Mouse (Mus musculus): ENCODE data around the gene Olfr605. TPM values are rescaled to one million over a fixed set of nuclear protein-coding genes. Genes with fewer than 3 reads are reported as not detected.

The Olfr605 gene
- polyA plus RNA-seq (2012; ENCODE audit: low replicate concordance): not detected in 2 replicates

DNA sequence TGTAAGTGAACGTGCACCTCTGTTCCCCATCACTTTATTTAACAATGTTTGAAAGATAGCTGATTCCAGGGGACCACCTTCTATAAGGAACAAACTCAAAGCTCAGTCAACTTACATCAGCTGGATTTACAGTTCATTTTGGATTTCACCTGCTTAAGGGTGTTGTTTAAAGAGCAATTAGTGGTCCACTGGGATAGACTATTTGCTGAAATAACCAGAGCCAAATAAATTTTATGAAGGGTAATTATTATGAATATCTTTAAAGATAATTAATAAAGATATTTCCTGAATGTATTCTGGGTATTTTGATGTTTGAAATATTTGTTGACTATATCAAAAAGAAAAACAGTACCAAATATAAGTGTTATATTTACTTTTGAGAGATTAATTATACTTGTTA lies at the start of gene Olfr605:
Gene Olfr605, minus strand, starts transcription at position 101 of the 400 bp plus-strand sequence.

DNA sequence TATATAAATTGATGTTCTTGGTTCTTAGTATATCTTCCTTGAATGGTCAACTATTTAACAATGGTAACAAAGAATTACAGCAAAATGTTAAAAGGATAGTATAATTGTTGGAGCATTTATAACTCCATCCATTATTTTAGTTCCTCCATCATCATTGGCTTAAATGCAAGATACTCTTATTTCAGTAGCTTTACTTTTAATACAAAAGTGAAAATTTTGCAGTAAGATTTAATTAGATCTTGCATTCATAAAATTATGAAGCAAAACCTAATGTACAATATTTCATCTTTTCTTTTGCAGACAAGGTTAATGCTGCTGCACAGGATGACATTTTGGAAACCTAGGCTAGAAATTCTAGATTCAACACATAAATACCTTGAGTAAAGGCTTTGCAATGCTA lies 24.3 kb upstream of the Olfr605 start, which contains the start of gene Olfr608:
Gene Olfr608, plus strand, starts transcription at position 301 of the 400 bp plus-strand sequence.

DNA sequence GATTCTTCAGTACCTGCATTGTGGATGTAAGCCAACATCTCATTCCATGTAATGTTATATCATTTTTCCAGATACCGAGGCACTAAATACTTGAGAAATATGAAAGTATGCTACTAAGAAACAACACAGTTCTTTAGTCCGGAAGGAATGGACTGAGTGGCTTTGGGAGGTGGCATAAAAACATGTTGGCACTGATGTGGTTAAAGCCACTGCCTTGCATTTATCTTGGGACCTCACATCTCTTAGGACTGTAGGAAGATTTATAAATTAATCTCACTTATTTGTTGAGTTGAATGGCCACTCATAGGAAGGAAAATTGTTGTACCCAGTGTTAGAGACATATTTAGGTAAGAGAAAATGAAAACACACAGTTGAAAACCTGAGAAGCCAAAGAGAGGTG lies 3.5 kb upstream of the Olfr605 start, which contains the start of gene Olfr606:
Gene Olfr606, plus strand, starts transcription at position 301 of the 400 bp plus-strand sequence.

DNA sequence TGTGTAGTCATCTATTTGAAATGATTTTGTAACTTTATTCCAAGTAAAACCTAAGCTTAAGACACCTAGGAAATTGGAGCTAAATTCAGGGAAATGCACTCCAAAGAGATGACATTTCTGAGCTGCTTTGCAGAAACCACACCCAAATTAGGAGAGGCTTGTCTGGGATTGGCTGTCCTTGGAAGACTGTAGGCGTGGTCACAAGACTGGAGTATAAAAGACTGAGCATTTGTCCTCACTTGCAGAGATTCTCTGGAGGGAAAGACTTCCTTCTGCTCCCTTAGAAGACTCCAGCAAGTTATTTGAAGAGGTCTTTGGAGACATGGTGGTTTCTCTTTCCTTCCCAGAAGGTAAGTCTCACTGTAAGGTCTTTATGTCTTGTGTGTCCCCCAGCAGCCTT lies 30.5 kb downstream of the Olfr605 start, which contains the start of gene Usp17lc:
Gene Usp17lc, plus strand, starts transcription at position 301 of the 400 bp plus-strand sequence.

Other genes starting within 250 kb of the Olfr605 start
- not detected in 2 replicates for gene Olfr593, start 233.6 kb downstream of the Olfr605 start, polyA plus RNA-seq (2012; ENCODE audit: low replicate concordance)
- gene Olfr594, start 228.4 kb downstream of the Olfr605 start, polyA plus RNA-seq (2012; ENCODE audit: low replicate concordance): not detected in 2 replicates
- not detected in 2 replicates for gene Usp17ld, start 192.9 kb downstream of the Olfr605 start, polyA plus RNA-seq (2012; ENCODE audit: low replicate concordance)
- not detected in 2 replicates for gene Olfr596, start 139.8 kb downstream of the Olfr605 start, polyA plus RNA-seq (2012; ENCODE audit: low replicate concordance)
- gene Olfr597, start 129.1 kb downstream of the Olfr605 start, polyA plus RNA-seq (2012; ENCODE audit: low replicate concordance): not detected in 2 replicates
- not detected in 2 replicates for gene Olfr598, start 121.9 kb downstream of the Olfr605 start, polyA plus RNA-seq (2012; ENCODE audit: low replicate concordance)
- not detected in 2 replicates for gene Olfr599, start 109.5 kb downstream of the Olfr605 start, polyA plus RNA-seq (2012; ENCODE audit: low replicate concordance)
- 0.05 TPM in 1 of 2 replicates, not detected in the other for gene Olfr600, start 95.8 kb downstream of the Olfr605 start, polyA plus RNA-seq (2012; ENCODE audit: low replicate concordance)
- not detected in 2 replicates for gene Olfr601, start 82.8 kb downstream of the Olfr605 start, polyA plus RNA-seq (2012; ENCODE audit: low replicate concordance)
- not detected in 2 replicates for gene Olfr603, start 59.3 kb downstream of the Olfr605 start, polyA plus RNA-seq (2012; ENCODE audit: low replicate concordance)
- not detected in 2 replicates for gene Usp17lc, start 30.4 kb downstream of the Olfr605 start, polyA plus RNA-seq (2012; ENCODE audit: low replicate concordance)
- not detected in 2 replicates for gene Olfr606, start 3.6 kb upstream of the Olfr605 start, polyA plus RNA-seq (2012; ENCODE audit: low replicate concordance)
- not detected in 2 replicates for gene Olfr607, start 18.7 kb upstream of the Olfr605 start, polyA plus RNA-seq (2012; ENCODE audit: low replicate concordance)
- gene Olfr608, start 24.4 kb upstream of the Olfr605 start, polyA plus RNA-seq (2012; ENCODE audit: low replicate concordance): not detected in 2 replicates
- gene Olfr609, start 52.6 kb upstream of the Olfr605 start, polyA plus RNA-seq (2012; ENCODE audit: low replicate concordance): not detected in 2 replicates
- not detected in 2 replicates for gene Olfr610, start 66.7 kb upstream of the Olfr605 start, polyA plus RNA-seq (2012; ENCODE audit: low replicate concordance)
- gene Olfr611, start 75.4 kb upstream of the Olfr605 start, polyA plus RNA-seq (2012; ENCODE audit: low replicate concordance): not detected in 2 replicates
- not detected in 2 replicates for gene Olfr612, start 97.3 kb upstream of the Olfr605 start, polyA plus RNA-seq (2012; ENCODE audit: low replicate concordance)
- not detected in 2 replicates for gene Olfr613, start 102.6 kb upstream of the Olfr605 start, polyA plus RNA-seq (2012; ENCODE audit: low replicate concordance)
- gene Olfr615, start 110.6 kb upstream of the Olfr605 start, polyA plus RNA-seq (2012; ENCODE audit: low replicate concordance): not detected in 2 replicates
- not detected in 2 replicates for gene Olfr616, start 123.7 kb upstream of the Olfr605 start, polyA plus RNA-seq (2012; ENCODE audit: low replicate concordance)
- gene Olfr617, start 127.6 kb upstream of the Olfr605 start, polyA plus RNA-seq (2012; ENCODE audit: low replicate concordance): not detected in 2 replicates
- gene Olfr618, start 144.7 kb upstream of the Olfr605 start, polyA plus RNA-seq (2012; ENCODE audit: low replicate concordance): not detected in 2 replicates
- gene Olfr619, start 155.1 kb upstream of the Olfr605 start, polyA plus RNA-seq (2012; ENCODE audit: low replicate concordance): not detected in 2 replicates
- not detected in 2 replicates for gene Olfr620, start 167.1 kb upstream of the Olfr605 start, polyA plus RNA-seq (2012; ENCODE audit: low replicate concordance)
- not detected in 2 replicates for gene Olfr622, start 197.3 kb upstream of the Olfr605 start, polyA plus RNA-seq (2012; ENCODE audit: low replicate concordance)
- not detected in 2 replicates for gene Olfr623, start 218.3 kb upstream of the Olfr605 start, polyA plus RNA-seq (2012; ENCODE audit: low replicate concordance)
- gene Olfr624, start 225.8 kb upstream of the Olfr605 start, polyA plus RNA-seq (2012; ENCODE audit: low replicate concordance): not detected in 2 replicates
- gene Olfr625-ps1, start 237.3 kb upstream of the Olfr605 start, polyA plus RNA-seq (2012; ENCODE audit: low replicate concordance): not detected in 2 replicates